Mouse (Mus musculus): Measurements from ENCODE around the gene Senp7.
"Not testable (repeated sequence)": the region's sequence is repeated elsewhere in the genome, so short reads cannot be mapped to it uniquely, and the experiment has no call there.

DNA sequence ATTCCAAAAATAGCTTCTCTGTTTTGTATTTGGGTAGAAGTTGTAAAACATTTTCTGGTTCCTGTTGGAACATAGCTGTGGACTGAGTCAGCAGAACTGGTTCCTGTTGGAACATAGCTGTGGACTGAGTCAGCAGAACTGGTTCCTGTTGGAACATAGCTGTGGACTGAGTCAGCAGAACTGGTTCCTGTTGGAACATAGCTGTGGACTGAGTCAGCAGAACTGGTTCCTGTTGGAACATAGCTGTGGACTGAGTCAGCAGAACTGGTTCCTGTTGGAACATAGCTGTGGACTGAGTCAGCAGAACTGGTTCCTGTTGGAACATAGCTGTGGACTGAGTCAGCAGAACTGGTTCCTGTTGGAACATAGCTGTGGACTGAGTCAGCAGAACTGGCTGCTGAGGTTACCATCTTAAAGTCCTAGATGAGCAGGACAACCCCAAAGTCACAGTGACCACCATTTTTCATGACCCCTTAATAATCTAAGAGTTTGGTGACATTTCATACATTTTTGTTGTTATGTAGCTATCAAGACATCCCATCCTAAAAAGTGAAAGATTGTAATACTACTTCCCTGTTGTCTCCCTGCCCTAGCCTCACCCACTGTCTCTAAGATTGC is 48.4 kb downstream of the Senp7 start:
- not testable (repeated sequence) for TF ChIP-seq CTCF (IDR thresholded peaks at IDR 0.05; ENCODE audit: insufficient read depth, low read length); POLR2A (IDR thresholded peaks at IDR 0.05; ENCODE audit: borderline replicate concordance, extremely low read depth, low read depth, low read length)
